Mouse (Mus musculus) kidney, embryonic 14.5 days (tissue): ENCODE measurements at regions not wholly inside any gene's neighbourhood (a gene's known extent, or its start where the extent isn't known, plus 50 kb on each side); places are given as distances from the start of the nearest gene placed in this dataset.

Source experiments
- ATAC-seq: fragments of 200-750 bp; cut with Nextera tagmentation; 2 replicates; pipeline ENCODE4 v1.8.0; 2017; ENCODE audit warnings: moderate number of reproducible peaks, mild to moderate bottlenecking, moderate TSS enrichment, moderate library complexity; ENCODE audit not compliant: low FRiP score, low TSS enrichment
- H3K27ac ChIP-seq: fragments of 300-500 bp; sonication (generic); 2 replicates; pipeline ENCODE4 v1.5.1; 2014; ENCODE audit warnings: low read depth, mild to moderate bottlenecking, low read length, moderate library complexity, mixed read lengths
- H3K27me3 ChIP-seq: fragments of 300-500 bp; sonication (generic); 2 replicates; pipeline ENCODE4 v1.6.1; 2014; ENCODE audit warnings: mild to moderate bottlenecking, low read length; ENCODE audit not compliant: control insufficient read depth, insufficient read depth
- H3K36me3 ChIP-seq: fragments of 300-500 bp; sonication (generic); 2 replicates; pipeline ENCODE4 v1.6.1; 2014; ENCODE audit warnings: low read length, mixed read lengths; ENCODE audit not compliant: control insufficient read depth, insufficient read depth
- H3K4me1 ChIP-seq: fragments of 300-500 bp; sonication (generic); 2 replicates; pipeline ENCODE4 v1.6.1; 2014; ENCODE audit warnings: low read length, mixed read lengths; ENCODE audit not compliant: control insufficient read depth, insufficient read depth
- H3K4me2 ChIP-seq: fragments of 300-500 bp; sonication (generic); replicated peaks from 2 replicates; pipeline ENCODE4 v1.6.1; 2014; ENCODE audit warnings: low read depth, mild to moderate bottlenecking, low read length
- H3K4me3 ChIP-seq: fragments of 300-500 bp; sonication (generic); 2 replicates; pipeline ENCODE4 v1.5.1; 2014; ENCODE audit warnings: mild to moderate bottlenecking, low read length
- H3K9ac ChIP-seq: fragments of 300-500 bp; sonication (generic); 2 replicates; pipeline ENCODE4 v1.6.1; 2014; ENCODE audit warnings: low read depth, mild to moderate bottlenecking, low read length, moderate library complexity
- H3K9me3 ChIP-seq: fragments of 300-500 bp; sonication (generic); 2 replicates; pipeline ENCODE4 v1.6.1; 2016; ENCODE audit warnings: low read length; ENCODE audit not compliant: control insufficient read depth
- WGBS: fragments of 180-500 bp; shearing (Covaris S2); extraction: QIAGEN DNeasy Blood & Tissue Kit; methylation state at CpG from one replicate; pipeline ENCODE4 v1.1.7; 2014; 5-methylcytosine and 5-hydroxymethylcytosine counted together

- no peak for ATAC-seq
Observed at GRCm38 (mm10) chr11:65469762-65470741, 200.3 kb upstream of the Myocd start.

DNA sequence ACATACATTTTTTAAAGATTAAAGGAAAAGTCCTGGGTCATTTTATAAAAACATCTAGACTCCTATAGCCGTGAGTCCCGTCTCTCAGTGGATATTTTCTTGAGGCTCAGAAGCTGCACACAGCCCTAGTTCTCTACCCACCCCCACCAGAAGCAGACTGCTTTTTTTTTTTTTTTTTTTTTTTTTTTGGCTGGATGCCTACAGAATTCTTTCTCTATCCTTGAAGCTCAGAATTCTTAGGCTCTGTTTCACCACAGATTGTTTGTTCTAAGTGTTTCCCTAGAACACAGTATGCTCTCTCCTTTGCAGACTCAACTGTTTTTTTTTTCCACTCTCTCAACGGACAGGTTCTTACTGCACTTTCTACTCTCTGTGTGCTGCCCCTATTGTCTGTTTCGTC is 191.3 kb upstream of the Myocd start:
- ATAC-seq, result no peak
- WGBS, result 65% methylated on average over 4 of the region's 4 CpGs
- no peak overlapping the region for H3K4me3 ChIP-seq
- no peaks in the 10 kb centered on the region for H3K4me1 ChIP-seq
- no peak overlapping the region for H3K4me2 ChIP-seq
- H3K27ac ChIP-seq, result no peak overlapping the region
- H3K36me3 ChIP-seq, result no peaks in the 10 kb centered on the region
- H3K27me3 ChIP-seq, result no peaks in the 10 kb centered on the region
- H3K9ac ChIP-seq, result no peak overlapping the region
- H3K9me3 ChIP-seq, result no peaks in the 10 kb centered on the region

More at GRCm38 (mm10) chr11:65469762-65470741, 200.3 kb upstream of the Myocd start:
- Histone ChIP-seq H3K27me3 (no peaks in the 10 kb centered on the region), H3K4me2 (no peak overlapping the region), H3K9me3 (no peaks in the 10 kb centered on the region), H3K9ac (no peak overlapping the region), H3K4me3 (no peak overlapping the region), H3K36me3 (no peaks in the 10 kb centered on the region), H3K27ac (no peak overlapping the region), H3K4me1 (no peaks in the 10 kb centered on the region)
- WGBS, result 81% methylated on average over 9 of the region's 9 CpGs

DNA sequence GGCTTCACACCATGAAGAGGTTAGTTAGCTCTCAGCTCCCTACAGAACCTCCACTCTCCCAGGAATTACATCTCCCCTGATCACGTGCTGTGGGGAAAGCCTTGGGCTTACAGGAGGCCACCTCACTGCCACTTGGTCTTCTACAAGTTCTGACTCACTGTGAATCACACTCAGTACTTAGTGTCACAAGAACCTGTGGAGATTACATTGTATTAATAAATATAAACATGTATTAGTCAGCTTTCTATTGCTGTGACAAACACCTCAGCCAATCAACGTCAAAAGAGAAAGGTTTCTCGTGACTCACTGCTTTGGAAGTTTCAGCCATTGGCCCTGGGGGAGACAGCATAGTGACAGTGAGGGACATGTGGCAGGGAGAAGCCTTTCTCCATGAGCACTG is 178.6 kb upstream of the Myocd start:
- no peak overlapping the region for H3K9ac ChIP-seq
- no peak overlapping the region for H3K4me3 ChIP-seq
- H3K36me3 ChIP-seq, result no peaks in the 10 kb centered on the region
- WGBS, result 83% methylated on average over 3 of the region's 3 CpGs
- no peaks in the 10 kb centered on the region for H3K4me1 ChIP-seq
- no peaks in the 10 kb centered on the region for H3K9me3 ChIP-seq
- ATAC-seq, result no peak
- H3K27ac ChIP-seq, result no peak overlapping the region
- H3K4me2 ChIP-seq, result no peak overlapping the region
- H3K27me3 ChIP-seq, result no peaks in the 10 kb centered on the region

DNA sequence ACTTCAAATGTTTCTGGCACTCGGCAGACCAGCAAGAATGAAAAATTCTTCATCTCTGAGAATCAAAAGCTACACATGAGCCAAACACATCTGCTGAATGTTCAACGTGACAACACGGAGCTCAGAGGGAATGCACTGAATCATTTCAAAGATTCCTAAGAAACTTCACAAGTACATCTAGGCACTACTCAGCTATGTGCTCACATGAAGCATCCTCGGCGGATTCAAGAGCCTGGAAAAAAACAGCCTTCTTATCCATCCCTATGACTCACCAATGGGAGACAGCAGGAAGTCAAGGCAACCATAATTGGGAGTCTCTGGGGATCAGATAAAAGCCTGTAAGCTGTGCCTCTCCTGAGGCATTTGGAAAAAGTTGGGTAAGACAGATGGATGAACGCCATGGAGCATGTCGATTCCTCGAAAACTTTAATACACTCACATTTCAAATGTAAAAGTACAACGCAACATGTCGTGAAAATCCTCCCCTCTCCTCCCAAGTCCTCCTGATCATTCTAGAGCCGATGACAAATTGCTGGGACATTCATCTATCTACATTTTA is 173.8 kb upstream of the Myocd start:
- 91% methylated on average over 11 of the region's 11 CpGs for WGBS
- H3K27ac ChIP-seq, result no peak overlapping the region
- H3K27me3 ChIP-seq, result no peaks in the 10 kb centered on the region

GRCm38 (mm10) chr11:65435699-65436161 is 165.9 kb upstream of the Myocd start:
- H3K4me2 ChIP-seq, result no peak overlapping the region
- 92% methylated on average over 4 of the region's 4 CpGs for WGBS
- H3K4me1 ChIP-seq, result no peaks in the 10 kb centered on the region
- H3K36me3 ChIP-seq, result no peaks in the 10 kb centered on the region
- H3K27ac ChIP-seq, result no peak overlapping the region
- no peak for ATAC-seq
- H3K9me3 ChIP-seq, result no peaks in the 10 kb centered on the region
- H3K27me3 ChIP-seq, result no peaks in the 10 kb centered on the region
- no peak overlapping the region for H3K9ac ChIP-seq
- H3K4me3 ChIP-seq, result no peak overlapping the region

More for the DNA sequence above, 173.8 kb upstream of the Myocd start:
- Histone ChIP-seq H3K9me3 (no peaks in the 10 kb centered on the region), H3K4me1 (no peaks in the 10 kb centered on the region), H3K36me3 (no peaks in the 10 kb centered on the region), H3K9ac (no peak overlapping the region), H3K4me2 (no peak overlapping the region), H3K4me3 (no peak overlapping the region)
- no peak for ATAC-seq

- no peak overlapping the region for H3K9ac ChIP-seq
- no peaks in the 10 kb centered on the region for H3K36me3 ChIP-seq
- H3K4me2 ChIP-seq, result no peak overlapping the region
- H3K27ac ChIP-seq, result no peak overlapping the region
- no peaks in the 10 kb centered on the region for H3K27me3 ChIP-seq
- 7% methylated on average over 1 of the region's 1 CpGs for WGBS
- ATAC-seq, result no peak
- no peaks in the 10 kb centered on the region for H3K9me3 ChIP-seq
- no peak overlapping the region for H3K4me3 ChIP-seq
- H3K4me1 ChIP-seq, result no peaks in the 10 kb centered on the region
Observed at GRCm38 (mm10) chr11:65421889-65422288, 152.1 kb upstream of the Myocd start.

DNA sequence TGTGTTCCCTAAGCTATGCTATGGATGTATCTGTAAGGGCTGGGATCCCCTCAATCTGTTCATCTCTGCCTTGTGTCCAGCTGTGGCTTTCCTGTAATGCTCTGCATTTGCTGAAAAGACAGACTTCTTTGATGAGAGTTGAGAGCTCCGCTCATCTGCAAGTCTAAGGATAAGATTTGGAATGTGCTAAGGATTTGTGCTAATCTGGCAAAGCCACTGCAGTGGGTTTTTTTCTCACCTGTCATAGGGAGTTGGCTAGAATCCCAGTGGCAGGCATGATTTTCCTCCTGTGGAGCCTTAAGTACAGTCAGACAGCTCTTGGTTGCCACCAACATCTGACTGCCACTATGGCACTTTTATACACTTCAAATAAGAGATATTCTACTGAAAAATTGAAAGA is 138.8 kb upstream of the Myocd start:
- Histone ChIP-seq H3K4me1 (no peaks in the 10 kb centered on the region), H3K36me3 (no peaks in the 10 kb centered on the region), H3K4me3 (no peak overlapping the region), H3K4me2 (no peak overlapping the region), H3K9me3 (no peaks in the 10 kb centered on the region; the same call in 1 of the 2 replicates), H3K27ac (no peak overlapping the region), H3K27me3 (no peaks in the 10 kb centered on the region), H3K9ac (no peak overlapping the region)
- WGBS, result 87% methylated on average over 1 of the region's 1 CpGs
- no peak for ATAC-seq

GRCm38 (mm10) chr11:65402460-65403154 is 132.8 kb upstream of the Myocd start:
- no peak overlapping the region for H3K27ac ChIP-seq
- H3K4me2 ChIP-seq, result no peak overlapping the region
- no peak overlapping the region for H3K4me3 ChIP-seq
- H3K9ac ChIP-seq, result no peak overlapping the region
- no peak for ATAC-seq
- H3K36me3 ChIP-seq, result no peaks in the 10 kb centered on the region
- H3K9me3 ChIP-seq, result no peaks in the 10 kb centered on the region
- no peaks in the 10 kb centered on the region for H3K27me3 ChIP-seq
- no peaks in the 10 kb centered on the region for H3K4me1 ChIP-seq
- WGBS, result 56% methylated on average over 12 of the region's 12 CpGs
